Mouse (Mus musculus) spleen, adult 2 months (tissue): ENCODE results near the gene Rab25. TPM values are rescaled to one million over a fixed set of nuclear protein-coding genes. Genes with fewer than 3 reads are reported as not detected.

Experiments
- DNase-seq, 2 experiments: peaks; one replicate each; pipeline versions ENCODE4 v3.0.0 to v3.0.0-alpha.2; 2012 to 2021; ENCODE audit warnings: low spot score in 2 of 2, low read depth in 1 of 2
- H3K27ac ChIP-seq: fragments of 200-500 bp; 2 replicates; pipeline ENCODE4 v1.5.1; 2012; ENCODE audit warnings: low read length, inconsistent platforms; ENCODE audit not compliant: insufficient read depth
- H3K27me3 ChIP-seq: fragments of 200-500 bp; 2 replicates; pipeline ENCODE4 v1.6.1; 2012; ENCODE audit warnings: mild to moderate bottlenecking, moderate library complexity, low read length, inconsistent platforms; ENCODE audit not compliant: control insufficient read depth, insufficient read depth
- H3K36me3 ChIP-seq: fragments of 200-500 bp; 2 replicates; pipeline ENCODE4 v1.6.1; 2012; ENCODE audit warnings: mild to moderate bottlenecking, low read length, inconsistent platforms; ENCODE audit not compliant: control insufficient read depth, insufficient read depth
- H3K4me1 ChIP-seq: fragments of 200-500 bp; 2 replicates; pipeline ENCODE4 v1.6.1; 2011; ENCODE audit warnings: inconsistent platforms; ENCODE audit not compliant: control insufficient read depth, insufficient read depth, insufficient read length
- H3K4me3 ChIP-seq: fragments of 200-500 bp; 2 replicates; pipeline ENCODE4 v1.5.1; 2011; ENCODE audit warnings: mild to moderate bottlenecking, inconsistent platforms; ENCODE audit not compliant: insufficient read depth, insufficient read length; ENCODE audit errors: extremely low read depth
- CTCF ChIP-seq: fragments of 200-500 bp; IDR thresholded peaks from 2 replicates; pipeline ENCODE4 v1.5.1; 2011; ENCODE audit warnings: mild to moderate bottlenecking, inconsistent platforms; ENCODE audit not compliant: insufficient read depth, insufficient read length, insufficient replicate concordance; ENCODE audit errors: extremely low read depth
- POLR2A ChIP-seq: fragments of 200-500 bp; IDR thresholded peaks from 2 replicates; pipeline ENCODE4 v1.6.1; 2011; ENCODE audit warnings: low read depth, low read length, inconsistent platforms
- WGBS: fragments of 180-500 bp; shearing (Covaris S2); methylation state at CpG from one replicate; pipeline ENCODE4 v1.1.7; 2018; 5-methylcytosine and 5-hydroxymethylcytosine counted together
- polyA plus RNA-seq: library from polyadenylated mRNA; depleted of rRNA; stranded (reverse); fragments of >200 nt; gene quantifications from 2 replicates; pipeline ENCODE4 v1.2.3, GENCODE M21; 2012; rRNA removed

The Rab25 gene
- polyA plus RNA-seq, 1 experiment = 1.3 TPM

DNA sequence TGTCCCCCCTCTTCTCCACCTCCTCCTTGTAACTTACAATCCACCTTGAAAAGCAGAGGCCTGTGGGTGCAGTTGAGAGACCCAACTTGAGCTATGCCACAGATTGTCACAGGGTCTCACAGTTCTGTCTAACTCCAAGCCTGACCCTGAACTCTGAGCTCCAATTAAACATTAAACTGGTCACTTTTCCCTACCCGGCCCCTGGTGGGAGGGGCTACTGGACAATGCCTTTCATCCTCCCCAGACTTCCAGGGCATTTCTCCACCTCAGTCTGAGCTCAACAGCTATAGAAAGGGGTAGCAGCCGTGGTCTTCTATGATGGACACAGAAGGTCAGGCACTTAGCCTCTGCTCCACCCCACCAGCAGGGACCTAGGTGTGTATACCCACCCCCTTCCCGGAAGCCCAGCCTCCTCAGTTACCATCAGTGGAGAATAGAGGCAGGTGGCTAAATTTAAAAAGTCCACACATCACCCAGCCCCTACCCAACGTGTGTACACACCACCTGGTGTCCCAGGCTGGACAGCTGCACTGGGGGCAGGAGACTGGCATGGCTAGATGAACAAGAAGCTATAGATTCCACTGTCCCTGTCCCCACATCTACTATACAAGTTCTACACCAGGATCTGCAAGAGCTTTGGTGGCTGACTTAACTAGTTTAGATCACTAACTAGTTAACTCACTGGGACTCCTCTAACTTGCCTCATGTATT is 47.3 kb downstream of the Rab25 start:
- no peak overlapping the region for H3K4me3 ChIP-seq
- 74% methylated on average over 4 of the region's 4 CpGs for WGBS

DNA sequence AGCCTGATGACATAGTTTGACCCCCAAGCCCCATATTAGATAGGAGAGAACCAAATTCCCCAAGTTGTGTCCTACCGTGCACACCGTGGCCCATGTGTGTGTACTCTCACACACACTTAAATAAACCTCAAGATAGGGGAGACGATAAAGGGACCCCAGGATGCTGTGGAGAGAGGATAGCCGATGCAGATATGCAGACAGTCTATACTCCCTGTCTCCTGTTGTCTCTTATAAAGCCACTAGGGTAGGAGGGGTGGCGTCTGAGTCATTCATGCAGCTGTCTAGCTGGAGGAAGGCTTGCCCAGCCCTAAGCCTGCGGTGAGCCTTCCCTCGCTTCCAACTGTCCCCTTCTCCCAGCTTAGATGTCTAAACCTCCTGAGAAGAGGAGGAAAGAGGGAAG is 48.0 kb downstream of the Rab25 start:
- H3K4me1 ChIP-seq = peaks cover 15% of the 10 kb centered on the region
- H3K27me3 ChIP-seq = peaks cover 6% of the 10 kb centered on the region; the same call in 1 of the 2 replicates
- TF ChIP-seq CTCF (no peak), POLR2A (no peak)
- DNase-seq = no peak
- H3K27ac ChIP-seq = no peak overlapping the region
- no peaks in the 10 kb centered on the region for H3K36me3 ChIP-seq
- WGBS = 81% methylated on average over 7 of the region's 7 CpGs
- H3K4me3 ChIP-seq = no peak overlapping the region

More for the DNA sequence above, 47.3 kb downstream of the Rab25 start:
- TF ChIP-seq CTCF (no peak), POLR2A (no peak)
- Histone ChIP-seq H3K27ac (no peak overlapping the region), H3K36me3 (no peaks in the 10 kb centered on the region), H3K27me3 (peaks cover 6% of the 10 kb centered on the region; the same call in 1 of the 2 replicates), H3K4me1 (peaks cover 12% of the 10 kb centered on the region)
- no peak for DNase-seq

DNA sequence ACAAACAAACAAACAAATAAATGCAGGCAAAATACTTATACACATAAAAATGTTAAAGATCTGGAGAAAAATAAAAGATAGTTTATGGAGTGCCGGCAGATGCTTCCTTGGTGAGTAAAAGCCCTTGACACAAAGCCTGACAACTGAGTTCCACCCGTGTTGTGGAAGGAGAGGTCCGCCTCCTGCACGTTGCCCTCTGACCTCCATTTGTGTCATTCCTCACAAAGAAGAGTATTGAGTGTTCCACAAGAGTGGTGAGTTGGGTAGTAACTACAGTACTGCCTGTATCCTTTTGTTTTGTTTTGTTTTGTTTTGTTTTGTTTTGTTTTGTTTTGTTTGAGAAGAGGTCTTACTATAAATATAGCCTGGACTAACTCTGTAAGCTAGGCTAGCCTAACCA is 48.5 kb downstream of the Rab25 start:
- Histone ChIP-seq H3K4me1 (peaks cover 20% of the 10 kb centered on the region), H3K4me3 (no peak overlapping the region), H3K36me3 (no peaks in the 10 kb centered on the region), H3K27me3 (peaks cover 6% of the 10 kb centered on the region; the same call in 1 of the 2 replicates), H3K27ac (no peak overlapping the region)
- TF ChIP-seq CTCF = no peak
- TF ChIP-seq POLR2A = no peak
- no peak for DNase-seq
- 93% methylated on average over 4 of the region's 4 CpGs for WGBS

DNA sequence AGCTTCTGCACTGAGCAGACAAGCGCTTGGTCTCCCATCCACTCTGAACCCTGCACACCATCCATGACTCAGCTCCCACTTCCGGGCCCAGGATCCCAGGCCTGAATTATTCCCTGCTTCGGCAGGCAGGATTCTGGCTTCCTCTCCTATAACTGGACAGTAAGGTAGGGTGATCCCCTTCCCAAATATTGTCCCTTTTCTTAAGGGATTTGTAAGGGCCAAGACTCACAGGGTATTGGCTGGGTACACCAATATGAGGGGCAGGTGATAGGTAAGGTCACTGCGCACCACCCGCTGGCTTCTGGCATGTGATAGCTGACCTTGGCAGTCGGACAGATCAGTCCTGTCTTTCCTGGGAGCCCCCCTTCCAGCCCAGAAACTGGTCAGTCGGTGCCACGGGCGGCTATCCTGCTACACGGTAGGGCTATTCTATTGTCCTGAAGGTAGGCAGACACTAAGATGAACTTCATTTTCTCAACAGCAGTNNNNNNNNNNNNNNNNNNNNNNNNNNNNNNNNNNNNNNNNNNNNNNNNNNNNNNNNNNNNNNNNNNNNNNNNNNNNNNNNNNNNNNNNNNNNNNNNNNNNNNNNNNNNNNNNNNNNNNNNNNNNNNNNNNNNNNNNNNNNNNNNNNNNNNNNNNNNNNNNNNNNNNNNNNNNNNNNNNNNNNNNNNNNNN is 52.2 kb downstream of the Rab25 start:
- no peak for DNase-seq
- Histone ChIP-seq H3K36me3 (no peaks in the 10 kb centered on the region), H3K27ac (no peak overlapping the region), H3K4me3 (no peak overlapping the region), H3K4me1 (peaks cover 20% of the 10 kb centered on the region), H3K27me3 (no peaks in the 10 kb centered on the region)
- TF ChIP-seq CTCF (no peak), POLR2A (no peak)
- 86% methylated on average over 10 of the region's 10 CpGs for WGBS

DNA sequence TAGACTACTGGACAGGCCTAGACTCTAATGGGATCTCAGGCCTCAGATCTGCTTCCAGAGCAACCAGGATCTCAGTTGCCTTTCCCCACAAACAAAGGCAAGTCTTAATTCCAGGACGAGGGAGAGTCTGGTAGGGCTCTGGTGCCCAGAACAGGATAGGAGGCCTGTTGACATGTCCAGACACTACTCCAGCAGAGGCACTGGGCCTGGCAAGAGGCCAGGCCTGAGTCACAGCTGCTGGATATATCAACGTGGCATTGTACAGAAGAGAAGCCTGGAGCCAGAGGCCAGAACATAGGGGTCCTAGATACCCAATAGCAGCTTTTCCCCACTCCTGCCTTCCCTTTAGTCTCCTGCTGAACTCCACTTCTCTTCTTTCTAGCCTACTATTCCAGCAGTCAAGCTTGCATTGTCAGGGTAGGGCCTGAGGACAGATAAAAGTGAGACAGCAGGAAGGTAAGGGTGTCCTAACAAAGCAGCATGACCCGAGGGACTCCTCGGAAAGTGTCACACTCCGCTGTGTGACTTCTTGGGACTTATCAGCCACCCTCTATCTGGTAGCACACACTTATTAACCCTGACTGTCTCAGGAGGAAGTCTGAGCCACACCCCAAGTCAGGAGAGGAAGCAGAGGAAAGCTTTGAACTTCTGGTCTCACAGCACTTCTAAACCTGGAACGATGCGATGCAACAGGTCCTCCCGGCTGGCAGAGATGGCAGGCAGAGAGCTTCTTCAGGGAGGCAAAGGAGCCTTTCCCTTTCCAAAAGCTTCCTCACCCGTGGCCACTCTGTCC is 53.1 kb downstream of the Rab25 start:
- DNase-seq = no peak
- peak overlapping the region; percentile 30; the same call in 1 of the 2 replicates for H3K27ac ChIP-seq
- no peaks in the 10 kb centered on the region for H3K27me3 ChIP-seq
- H3K36me3 ChIP-seq = no peaks in the 10 kb centered on the region
- WGBS = 31% methylated on average over 9 of the region's 9 CpGs
- no peak overlapping the region for H3K4me3 ChIP-seq
- H3K4me1 ChIP-seq = peaks cover 20% of the 10 kb centered on the region
- TF ChIP-seq POLR2A (no peak), CTCF (no peak)

DNA sequence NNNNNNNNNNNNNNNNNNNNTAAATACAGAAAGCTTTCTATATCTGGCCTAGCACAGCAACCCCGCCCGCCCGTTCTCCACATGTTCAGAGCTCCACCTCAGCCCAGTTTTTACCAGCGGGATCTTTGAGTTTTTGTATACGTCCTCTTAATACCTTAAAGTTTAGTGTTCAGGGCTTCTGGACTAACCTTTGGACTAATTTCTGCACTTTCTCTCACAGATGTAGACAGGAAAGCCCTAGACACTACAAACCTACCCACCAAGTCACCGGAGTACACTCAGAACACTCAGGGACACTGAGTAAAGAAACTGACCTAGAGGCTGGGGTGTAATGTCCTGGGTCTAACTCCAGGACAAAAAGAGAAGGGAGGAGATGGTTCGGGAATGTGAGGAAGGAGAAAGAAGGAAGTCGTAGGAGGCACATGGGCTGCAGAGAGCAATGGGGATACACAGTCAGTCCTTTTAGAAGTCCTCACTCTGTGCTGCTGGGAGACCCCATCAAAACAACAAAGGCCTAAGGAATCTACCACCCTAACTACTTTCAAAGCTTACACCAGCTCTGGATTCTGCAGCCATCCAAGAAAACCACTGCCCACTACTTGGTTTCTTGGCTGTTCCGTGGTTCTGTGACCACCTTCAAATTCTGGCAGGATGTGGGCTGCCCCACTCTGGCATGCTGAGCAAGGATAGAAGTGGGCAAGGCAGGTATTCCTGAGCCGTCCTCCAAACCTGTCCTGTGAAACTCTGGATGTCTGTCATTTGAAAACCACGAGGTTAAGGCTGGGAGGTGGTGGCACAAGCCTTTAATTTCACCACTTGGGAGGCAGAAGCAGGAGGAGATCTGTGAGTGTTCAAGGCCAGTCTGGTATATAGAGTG is 54.2 kb downstream of the Rab25 start:
- H3K27me3 ChIP-seq = no peaks in the 10 kb centered on the region
- H3K4me1 ChIP-seq = peaks cover 20% of the 10 kb centered on the region
- no peak overlapping the region for H3K4me3 ChIP-seq
- no peak for TF ChIP-seq POLR2A
- TF ChIP-seq CTCF = no peak
- DNase-seq = no peak
- H3K27ac ChIP-seq = no peak overlapping the region; the same call in 1 of the 2 replicates
- 75% methylated on average over 11 of the region's 11 CpGs for WGBS
- H3K36me3 ChIP-seq = no peaks in the 10 kb centered on the region

Other genes with a start within 250 kb of the Rab25 start
- gene Glmp, start 223.3 kb downstream of the Rab25 start, polyA plus RNA-seq = 116 and 118 TPM in 2 replicates
- gene Tmem79, start 212.2 kb downstream of the Rab25 start, polyA plus RNA-seq = 1.1 and 1.6 TPM in 2 replicates
- 64.6 and 70.3 TPM in 2 replicates for gene Smg5, start 212.0 kb downstream of the Rab25 start, polyA plus RNA-seq
- gene Paqr6, start 183.7 kb downstream of the Rab25 start, polyA plus RNA-seq = 4.3 and 4.4 TPM in 2 replicates
- 0.21 and 0.27 TPM in 2 replicates for gene Bglap3, start 175.6 kb downstream of the Rab25 start, polyA plus RNA-seq
- not detected in 2 replicates for gene Bglap2, start 169.6 kb downstream of the Rab25 start, polyA plus RNA-seq
- gene Bglap, start 163.8 kb downstream of the Rab25 start, polyA plus RNA-seq = 0.41 and 0.43 TPM in 2 replicates
- gene Pmf1, start 138.0 kb downstream of the Rab25 start, polyA plus RNA-seq = 67.6 and 105 TPM in 2 replicates
- gene Slc25a44, start 123.2 kb downstream of the Rab25 start, polyA plus RNA-seq = 13.9 and 17.1 TPM in 2 replicates
- gene Sema4a, start 87.1 kb downstream of the Rab25 start, polyA plus RNA-seq = 54.3 and 67.0 TPM in 2 replicates
- gene Lmna, start 38.3 kb downstream of the Rab25 start, polyA plus RNA-seq = 51.3 and 72.3 TPM in 2 replicates
- 1.00 and 1.0 TPM in 2 replicates for gene Mex3a, start 15.9 kb downstream of the Rab25 start, polyA plus RNA-seq
- 104 and 141 TPM in 2 replicates for gene Lamtor2, start 4.8 kb upstream of the Rab25 start, polyA plus RNA-seq
- 32.5 and 33.7 TPM in 2 replicates for gene Ubqln4, start 5.5 kb upstream of the Rab25 start, polyA plus RNA-seq
- gene Ssr2, start 27.6 kb upstream of the Rab25 start, polyA plus RNA-seq = 77.2 and 88.7 TPM in 2 replicates
- gene Arhgef2, start 57.7 kb upstream of the Rab25 start, polyA plus RNA-seq = 120 and 146 TPM in 2 replicates
- not detected in 2 replicates for gene Rxfp4, start 104.8 kb upstream of the Rab25 start, polyA plus RNA-seq
- gene Khdc4, start 137.5 kb upstream of the Rab25 start, polyA plus RNA-seq = 36.0 and 40.5 TPM in 2 replicates
- gene Rit1, start 168.5 kb upstream of the Rab25 start, polyA plus RNA-seq = 28.3 and 32.9 TPM in 2 replicates
- 3.6 and 5.0 TPM in 2 replicates for gene Syt11, start 226.9 kb upstream of the Rab25 start, polyA plus RNA-seq